Mouse (Mus musculus) spleen, adult 18-20 months (tissue): ENCODE data around the gene Hpcal1.

Experiments
- DNase-seq, 2 experiments: peaks; one replicate each; pipeline ENCODE4 v3.0.0; 2022; ENCODE audit warnings: mixed read lengths in 2 of 2

The Hpcal1 gene

GRCm38 (mm10) chr12:17688913-17689312 lies 1.7 kb upstream of the Hpcal1 start:
- DNase-seq = no peak

DNA sequence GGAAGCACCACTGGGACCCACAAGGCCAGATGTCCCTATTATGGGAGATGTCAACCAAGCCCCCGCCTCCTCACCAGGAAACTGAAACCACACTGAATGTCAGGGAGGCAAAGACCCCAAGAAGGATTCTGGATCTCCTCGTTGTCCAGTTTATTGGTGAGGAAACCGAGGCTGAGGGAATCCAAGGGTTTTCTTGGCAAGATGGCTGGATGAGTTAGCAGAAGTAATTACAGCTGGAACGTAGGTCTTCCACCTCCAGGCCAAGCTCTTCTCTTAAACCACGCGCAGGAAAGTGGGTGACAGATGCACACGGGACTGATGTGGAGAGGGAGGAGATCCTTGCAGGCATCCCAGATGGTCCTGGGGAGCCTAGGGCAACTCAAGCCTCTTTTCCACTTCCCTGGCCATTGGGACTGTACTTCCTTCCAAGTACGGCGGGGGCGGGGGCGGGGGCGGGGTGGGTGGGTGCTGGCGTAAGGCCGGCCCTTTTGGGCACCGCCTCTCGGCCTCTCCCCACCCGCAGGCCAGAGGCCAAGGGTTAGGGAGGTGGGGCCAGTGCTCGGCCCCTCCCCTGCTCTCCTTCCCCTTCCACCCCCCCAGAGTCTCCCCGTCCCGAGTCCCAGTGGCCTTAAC lies 609 bp upstream of the Hpcal1 start:
- no peak for DNase-seq

GRCm38 (mm10) chr12:17691320-17691876 lies 742 bp downstream of the Hpcal1 start:
- peak in 1 of 2 experiments; percentile 33 for DNase-seq

DNA sequence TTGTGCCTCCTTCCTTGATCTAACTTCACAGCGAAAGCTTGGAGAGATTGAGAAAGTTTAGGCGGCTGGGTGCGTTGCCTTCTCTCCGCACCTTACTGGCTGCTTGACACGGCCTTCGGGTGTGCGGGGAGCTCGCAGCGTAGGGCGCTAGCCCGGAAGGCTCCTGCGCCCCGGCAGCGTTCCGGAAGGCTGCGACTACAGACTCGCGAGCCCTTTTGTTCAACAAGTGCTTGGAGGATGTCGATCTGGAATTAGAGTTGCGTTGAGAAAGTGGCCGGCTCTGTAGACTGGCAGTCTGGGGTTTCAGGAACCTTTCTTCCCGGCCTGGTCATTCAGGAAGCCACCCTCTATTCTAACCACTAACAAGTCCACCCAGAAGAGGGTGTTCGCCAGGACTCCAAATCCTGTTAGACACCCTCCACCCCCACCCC lies 1.2 kb downstream of the Hpcal1 start:
- peak; percentile 26 to 45 for DNase-seq

- no peak for DNase-seq
These were observed 1.7 kb downstream of the Hpcal1 start for GRCm38 (mm10) chr12:17692356-17692755.

GRCm38 (mm10) chr12:17692953-17693352 lies 2.3 kb downstream of the Hpcal1 start:
- no peak for DNase-seq

- DNase-seq = peak in 1 of 2 experiments; percentile 34
These were observed 4.0 kb downstream of the Hpcal1 start for GRCm38 (mm10) chr12:17694589-17695115.

DNA sequence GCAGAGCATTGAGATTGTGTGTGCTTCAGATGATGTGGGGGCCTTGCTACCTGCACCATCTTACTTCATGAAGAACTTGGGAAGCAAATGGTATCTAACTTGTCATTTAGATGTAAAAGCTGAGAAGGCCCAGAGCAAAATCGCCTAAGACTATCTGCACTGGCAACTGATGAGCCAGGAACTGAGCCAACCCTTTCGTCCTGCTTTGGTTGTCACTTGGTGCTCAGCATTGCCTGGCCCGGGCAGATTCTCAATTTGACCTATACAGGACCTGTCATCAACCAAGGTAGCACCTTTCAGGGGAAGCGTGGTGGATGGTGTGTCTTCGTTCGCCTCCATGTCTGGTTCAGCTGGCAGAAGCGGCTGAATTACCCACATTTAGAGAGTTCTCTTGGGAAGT lies 5.7 kb downstream of the Hpcal1 start:
- no peak for DNase-seq

GRCm38 (mm10) chr12:17698934-17699333 lies 8.3 kb downstream of the Hpcal1 start:
- DNase-seq = no peak

DNA sequence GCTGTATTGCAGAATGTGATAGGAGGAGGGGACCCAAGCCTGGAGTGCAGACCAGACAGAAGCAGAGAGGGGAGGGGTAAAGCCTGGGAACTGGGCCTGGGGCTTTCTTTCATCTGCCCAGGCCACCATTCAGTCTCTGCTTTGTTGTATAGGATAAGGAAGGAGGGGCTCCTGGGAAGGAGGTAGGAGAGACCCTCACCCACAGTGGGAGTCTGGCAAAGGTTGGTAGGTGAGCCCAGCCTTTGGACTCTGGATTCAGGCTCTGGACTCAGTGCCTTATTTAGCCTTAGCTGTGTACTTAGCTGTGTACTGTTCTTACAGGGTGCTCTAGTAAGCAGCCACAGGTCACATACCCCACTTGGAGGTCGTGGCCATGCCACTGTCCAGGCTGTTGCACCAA lies 8.8 kb downstream of the Hpcal1 start:
- no peak for DNase-seq

- no peak for DNase-seq
These were observed 10.6 kb downstream of the Hpcal1 start for GRCm38 (mm10) chr12:17701131-17701720.

DNA sequence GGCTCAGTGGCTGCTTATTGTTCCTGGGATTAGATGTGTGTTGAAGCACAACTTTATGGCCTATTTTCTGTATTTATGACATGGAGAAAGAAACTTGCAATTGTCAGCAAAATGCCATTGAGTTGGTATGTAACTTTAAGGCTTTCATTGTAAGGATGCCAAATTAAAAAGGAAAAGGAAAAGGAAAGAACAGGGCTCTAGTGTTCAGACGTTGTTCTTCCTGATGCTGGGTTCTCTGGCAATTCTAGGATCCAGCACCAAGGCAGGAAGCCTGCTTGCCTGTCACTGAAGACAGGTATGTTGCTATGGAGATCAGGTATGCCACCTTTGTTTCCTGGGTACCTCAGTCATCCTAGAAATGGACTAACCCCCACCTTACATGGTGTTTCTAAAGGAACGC lies 11.1 kb downstream of the Hpcal1 start:
- no peak for DNase-seq

GRCm38 (mm10) chr12:17702257-17702943 lies 11.7 kb downstream of the Hpcal1 start:
- no peak for DNase-seq

DNA sequence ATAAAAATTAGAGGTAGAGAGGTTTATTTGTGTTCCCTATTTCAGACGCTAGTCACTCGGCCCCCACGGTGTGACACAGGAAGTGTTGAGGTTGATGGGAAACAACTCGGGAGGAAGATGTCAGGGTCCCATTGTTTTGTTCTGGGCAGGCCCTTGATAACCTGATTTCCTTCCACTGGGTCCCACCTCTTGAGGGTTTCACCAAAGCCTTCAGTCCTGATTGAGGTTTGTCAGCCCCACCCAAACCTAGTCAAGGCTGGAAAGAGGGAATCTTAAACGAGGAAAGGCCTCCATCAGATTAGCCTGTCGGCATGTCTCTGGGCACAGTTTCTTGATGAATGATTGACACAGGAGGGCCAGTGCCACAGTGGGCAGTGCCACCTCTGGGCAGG lies 12.3 kb downstream of the Hpcal1 start:
- DNase-seq = no peak

DNA sequence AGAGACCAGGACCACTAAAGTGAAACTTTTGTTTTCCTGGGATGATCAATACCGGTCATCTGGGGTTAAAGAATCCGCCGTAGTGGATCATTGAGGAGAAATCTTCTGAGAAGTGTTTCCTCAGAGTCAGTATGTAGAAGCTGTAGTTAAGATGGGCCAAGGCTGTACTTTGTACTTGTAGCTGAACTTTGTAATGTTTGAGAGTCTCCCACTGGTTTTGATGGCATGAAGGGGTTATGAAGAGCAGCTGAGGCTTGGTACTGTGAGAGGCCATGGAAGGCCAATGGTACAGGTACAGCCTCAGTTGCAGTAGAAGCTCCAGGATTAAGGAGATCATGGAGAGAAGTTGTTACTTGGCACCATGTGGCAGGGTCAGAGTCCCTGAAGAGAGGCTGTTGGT lies 13.2 kb downstream of the Hpcal1 start:
- no peak for DNase-seq

- no peak for DNase-seq
These were observed 16.8 kb downstream of the Hpcal1 start for GRCm38 (mm10) chr12:17707472-17707871.

DNA sequence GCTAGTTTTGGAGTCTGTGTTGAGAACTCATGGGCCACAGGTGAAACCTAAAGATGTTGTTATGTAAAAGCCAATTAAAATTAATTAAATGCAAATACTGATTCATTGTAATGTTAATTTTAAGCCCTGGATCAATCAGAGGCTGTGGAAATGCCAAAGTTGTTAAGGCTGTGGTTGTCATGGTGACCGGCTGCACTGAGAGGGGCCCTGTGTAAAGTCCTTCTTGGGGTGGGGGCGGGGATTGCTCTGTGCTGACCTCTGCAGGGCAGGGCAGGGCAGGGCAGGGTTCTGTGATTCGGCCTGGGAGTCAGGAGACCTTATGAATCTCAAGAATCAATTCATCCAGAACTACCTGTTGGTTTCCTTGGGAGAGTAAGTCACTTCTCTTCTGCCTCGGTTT lies 18.8 kb downstream of the Hpcal1 start:
- DNase-seq = no peak

- no peak for DNase-seq
These were observed 19.5 kb downstream of the Hpcal1 start for GRCm38 (mm10) chr12:17709926-17710746.

- DNase-seq = no peak
These were observed 20.1 kb downstream of the Hpcal1 start for GRCm38 (mm10) chr12:17710747-17711092.

- DNase-seq = no peak
These were observed 21.2 kb downstream of the Hpcal1 start for GRCm38 (mm10) chr12:17711731-17712388.

DNA sequence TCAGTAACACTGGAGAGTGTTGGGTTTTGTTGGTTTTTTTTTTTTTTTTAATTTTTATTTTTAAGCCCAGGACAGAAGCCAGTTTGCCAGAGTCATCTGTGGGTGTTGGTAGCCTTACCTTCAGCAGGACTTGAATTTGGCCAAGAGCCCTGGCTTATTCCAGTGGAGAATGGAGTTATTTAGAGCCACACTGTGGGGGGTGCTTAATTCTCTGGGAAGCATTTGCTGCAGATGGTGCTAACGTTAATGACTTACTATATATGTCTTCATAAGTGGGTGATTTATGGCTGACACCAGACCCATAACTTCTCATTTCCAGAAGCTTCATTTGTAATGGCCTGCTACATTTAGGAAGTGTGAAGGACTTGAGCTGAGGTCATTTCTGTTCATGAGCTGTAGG lies 21.9 kb downstream of the Hpcal1 start:
- DNase-seq = no peak
